Mouse (Mus musculus) spleen, adult 2 months (tissue): ENCODE results near the gene Otof.

Experiments
- CTCF ChIP-seq: fragments of 200-500 bp; IDR thresholded peaks from 2 replicates; pipeline ENCODE4 v1.5.1; 2011; ENCODE audit warnings: mild to moderate bottlenecking, inconsistent platforms; ENCODE audit not compliant: insufficient read depth, insufficient read length, insufficient replicate concordance; ENCODE audit errors: extremely low read depth
- POLR2A ChIP-seq: fragments of 200-500 bp; IDR thresholded peaks from 2 replicates; pipeline ENCODE4 v1.6.1; 2011; ENCODE audit warnings: low read depth, low read length, inconsistent platforms

DNA sequence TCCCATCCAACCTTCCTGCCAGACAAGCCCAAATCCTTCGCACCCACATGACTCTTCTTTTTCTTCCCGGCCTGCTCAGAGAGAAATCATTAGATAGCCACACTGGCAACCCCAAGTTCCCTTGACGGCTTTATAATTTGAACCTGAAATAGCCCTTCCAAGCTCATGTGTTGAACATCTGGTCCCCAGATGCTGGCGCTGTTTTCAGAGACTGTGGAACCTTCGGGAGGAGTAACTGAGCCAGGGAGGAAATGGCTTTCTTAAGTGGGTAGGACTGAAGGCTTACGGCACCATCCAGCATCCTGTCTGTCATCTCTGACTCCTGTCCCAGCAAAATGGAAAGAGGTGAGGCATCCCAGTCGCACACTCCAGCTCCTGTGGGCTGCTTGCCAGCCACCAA is 35.6 kb upstream of the Otof start:
- no peak for TF ChIP-seq CTCF
- TF ChIP-seq POLR2A = no peak
